Mouse (Mus musculus): ENCODE results near the gene Trim21. TPM values are rescaled to one million over a fixed set of nuclear protein-coding genes. Genes with fewer than 3 reads are reported as not detected.

The Trim21 gene
- polyA plus RNA-seq (2015; fragmentation: Nextera tagmentation; extraction: Ambion mirVana) = 0.76 and 0.80 TPM in 2 replicates

- Histone ChIP-seq H3K4me1 (ENCODE audit: insufficient read depth, low read depth, low read length) (no peaks in the 10 kb centered on the region; the same call in none of the 2 replicates), H3K27ac (ENCODE audit: low read length) (peak within 1 kb of the TSS; percentile 60; the same call in 1 of the 2 replicates), H3K4me3 (ENCODE audit: low read depth, low read length) (peak within 1 kb of the TSS; percentile 65), H3K4me2 (replicated peaks; ENCODE audit: low read depth, low read length) (peak within 1 kb of the TSS; percentile 67), H3K9me3 (ENCODE audit: low read length) (no peaks in the 10 kb centered on the region), H3K9ac (replicated peaks; ENCODE audit: low read depth) (peak within 1 kb of the TSS; percentile 59), H3K36me3 (ENCODE audit: insufficient read depth, low read length) (peaks cover 13% of the 10 kb centered on the region; the same call in 1 of the 2 replicates), H3K27me3 (replicated peaks; ENCODE audit: insufficient read depth, low read length) (no peaks in the 10 kb centered on the region)
- TF ChIP-seq EP300 (IDR thresholded peaks at IDR 0.05) = no peak
- no peak for TF ChIP-seq CTCF (IDR thresholded peaks at IDR 0.05)
- 13% methylated on average over 10 of the region's 10 CpGs for WGBS
- DNase-seq (ENCODE audit: low spot score) (peak; percentile 97), ATAC-seq (peak; percentile 100)
Observed at GRCm38 (mm10) chr7:102564999-102565997, at the start of gene Trim21. Trim21 (minus strand) TSS chr7:102565486.

- Histone ChIP-seq H3K9ac (replicated peaks; ENCODE audit: low read depth) (no peak within 1 kb of the TSS), H3K4me1 (ENCODE audit: insufficient read depth, low read depth, low read length) (no peaks in the 10 kb centered on the region), H3K36me3 (ENCODE audit: insufficient read depth, low read length) (no peaks in the 10 kb centered on the region), H3K4me2 (replicated peaks; ENCODE audit: low read depth, low read length) (no peak within 1 kb of the TSS), H3K4me3 (ENCODE audit: low read depth, low read length) (no peak within 1 kb of the TSS), H3K9me3 (ENCODE audit: low read length) (no peaks in the 10 kb centered on the region), H3K27ac (ENCODE audit: low read length) (no peak within 1 kb of the TSS), H3K27me3 (replicated peaks; ENCODE audit: insufficient read depth, low read length) (no peaks in the 10 kb centered on the region)
- no peak for ATAC-seq
- 53% methylated on average over 1 of the region's 1 CpGs for WGBS
- TF ChIP-seq EP300 (IDR thresholded peaks at IDR 0.05) (no peak), CTCF (IDR thresholded peaks at IDR 0.05) (no peak)
- DNase-seq (ENCODE audit: low spot score) = no peak
Observed at GRCm38 (mm10) chr7:102597378-102598031, 32.2 kb upstream of the Trim21 start, which contains the start of gene Olfr552. Olfr552 (plus strand) TSS chr7:102597770.

DNA sequence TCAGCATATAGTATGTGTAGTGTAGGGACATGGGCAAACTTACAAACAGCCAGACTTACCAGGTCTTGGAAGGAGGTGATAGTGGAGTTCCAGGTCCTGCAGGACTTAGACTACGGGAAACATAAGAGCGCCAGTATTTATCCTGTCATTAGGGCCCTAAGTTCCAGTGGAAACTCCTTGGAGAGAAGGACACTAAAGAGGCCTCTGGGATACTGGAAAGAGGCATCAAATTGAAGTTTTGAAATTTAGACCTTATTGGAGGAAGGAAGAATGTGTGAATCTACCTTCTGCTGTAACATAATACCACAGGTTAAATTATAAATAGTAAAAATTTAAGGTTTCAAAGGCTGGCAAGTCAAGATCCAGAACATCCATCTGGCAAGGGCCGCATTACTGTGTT, 26.5 kb upstream of the Trim21 start, which contains the start of gene Olfr551:
Gene Olfr551, minus strand, starts transcription at position 101 of the 400 bp plus-strand sequence.
- TF ChIP-seq EP300 (IDR thresholded peaks at IDR 0.05) (no peak), CTCF (IDR thresholded peaks at IDR 0.05) (no peak)
- no peak within 1 kb of the TSS for H3K4me2 ChIP-seq (replicated peaks; ENCODE audit: low read depth, low read length)
- ATAC-seq = no peak
- no peak within 1 kb of the TSS for H3K9ac ChIP-seq (replicated peaks; ENCODE audit: low read depth)
- 89% methylated on average over 3 of the region's 3 CpGs for WGBS
- H3K4me1 ChIP-seq (ENCODE audit: insufficient read depth, low read depth, low read length) = no peaks in the 10 kb centered on the region
- no peaks in the 10 kb centered on the region for H3K27me3 ChIP-seq (replicated peaks; ENCODE audit: insufficient read depth, low read length)
- H3K27ac ChIP-seq (ENCODE audit: low read length) = no peak within 1 kb of the TSS
- H3K4me3 ChIP-seq (ENCODE audit: low read depth, low read length) = no peak within 1 kb of the TSS
- H3K9me3 ChIP-seq (ENCODE audit: low read length) = no peaks in the 10 kb centered on the region
- no peak for DNase-seq (ENCODE audit: low spot score)
- H3K36me3 ChIP-seq (ENCODE audit: insufficient read depth, low read length) = no peaks in the 10 kb centered on the region

DNA sequence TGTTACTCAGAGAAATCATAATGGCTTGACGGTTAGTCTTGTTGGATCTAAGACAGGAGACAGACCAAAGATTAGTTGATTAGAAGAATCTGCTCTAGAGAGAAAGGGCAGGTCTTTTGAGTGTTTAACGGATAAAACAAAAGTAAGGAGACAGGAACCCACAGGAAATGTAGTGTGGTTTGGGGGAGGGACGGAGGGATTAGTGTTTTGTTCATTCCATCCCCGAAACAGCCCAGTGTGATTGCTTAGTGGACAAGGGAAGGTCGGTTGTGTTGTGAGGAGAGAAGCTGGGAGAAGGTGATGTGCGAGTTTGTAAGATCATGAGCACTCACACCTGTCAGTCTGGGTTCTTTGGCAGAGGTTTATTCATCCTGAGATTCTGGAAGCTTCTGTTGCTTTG, 10.7 kb upstream of the Trim21 start:
- Histone ChIP-seq H3K4me1 (ENCODE audit: insufficient read depth, low read depth, low read length) (no peaks in the 10 kb centered on the region), H3K4me3 (ENCODE audit: low read depth, low read length) (no peak overlapping the region), H3K9ac (replicated peaks; ENCODE audit: low read depth) (no peak overlapping the region), H3K27me3 (replicated peaks; ENCODE audit: insufficient read depth, low read length) (no peaks in the 10 kb centered on the region), H3K4me2 (replicated peaks; ENCODE audit: low read depth, low read length) (no peak overlapping the region), H3K27ac (ENCODE audit: low read length) (no peak overlapping the region), H3K36me3 (ENCODE audit: insufficient read depth, low read length) (no peaks in the 10 kb centered on the region), H3K9me3 (ENCODE audit: low read length) (no peaks in the 10 kb centered on the region)
- WGBS = 55% methylated on average over 6 of the region's 6 CpGs
- ATAC-seq = no peak
- DNase-seq (ENCODE audit: low spot score) = no peak
- TF ChIP-seq CTCF (IDR thresholded peaks at IDR 0.05) = no peak
- TF ChIP-seq EP300 (IDR thresholded peaks at IDR 0.05) = no peak

DNA sequence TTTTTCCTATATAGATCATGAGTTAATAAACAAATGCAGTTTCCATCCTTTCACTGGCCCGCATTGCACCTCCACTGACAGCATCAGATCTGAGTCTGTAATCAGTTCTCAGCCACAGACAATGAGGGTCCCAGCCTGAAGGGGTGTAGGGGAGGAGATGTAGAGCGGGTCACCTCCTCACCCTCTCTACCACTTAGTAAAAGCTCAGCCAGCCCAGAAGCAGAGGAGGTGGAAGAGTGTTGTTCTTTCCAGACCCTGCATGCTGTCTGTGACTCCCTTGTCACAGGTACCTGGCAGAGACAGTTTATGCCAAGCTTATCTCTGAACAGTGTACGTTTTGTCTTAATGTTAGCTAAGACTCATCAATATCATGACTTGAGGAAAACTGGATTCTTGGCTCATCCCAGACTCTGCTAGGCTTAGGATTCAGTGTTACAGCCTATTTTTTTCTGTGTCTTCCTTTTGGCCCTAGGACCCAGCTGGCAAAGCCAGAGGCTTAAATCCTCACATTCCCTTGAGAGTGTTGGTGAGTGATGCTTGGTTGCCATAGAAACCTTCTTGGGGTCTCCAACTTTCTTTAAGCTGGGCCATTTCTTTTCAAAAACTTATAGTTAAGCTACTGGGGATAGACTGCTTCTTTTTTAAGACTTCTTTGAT, 8.0 kb upstream of the Trim21 start:
- 64% methylated on average over 3 of the region's 3 CpGs for WGBS
- no peaks in the 10 kb centered on the region for H3K9me3 ChIP-seq (ENCODE audit: low read length)
- H3K4me3 ChIP-seq (ENCODE audit: low read depth, low read length) = no peak overlapping the region
- no peak overlapping the region for H3K4me2 ChIP-seq (replicated peaks; ENCODE audit: low read depth, low read length)
- no peaks in the 10 kb centered on the region for H3K4me1 ChIP-seq (ENCODE audit: insufficient read depth, low read depth, low read length)
- ATAC-seq = no peak
- H3K27me3 ChIP-seq (replicated peaks; ENCODE audit: insufficient read depth, low read length) = no peaks in the 10 kb centered on the region
- H3K36me3 ChIP-seq (ENCODE audit: insufficient read depth, low read length) = no peaks in the 10 kb centered on the region
- no peak overlapping the region for H3K27ac ChIP-seq (ENCODE audit: low read length)
- TF ChIP-seq EP300 (IDR thresholded peaks at IDR 0.05) = no peak
- TF ChIP-seq CTCF (IDR thresholded peaks at IDR 0.05) = no peak
- no peak for DNase-seq (ENCODE audit: low spot score)
- no peak overlapping the region for H3K9ac ChIP-seq (replicated peaks; ENCODE audit: low read depth)
